8 mouse cellular contexts compared by ENCODE assay signal in genomic region chr5:24383026-24383859, GRCm38 (mm10). TPM values are rescaled to one million over a fixed set of nuclear protein-coding genes. Genes with fewer than 3 reads are reported as not detected.
A peak's percentile ranks its signal among the peaks of the same experiment; 100 is the strongest.
DNase-seq lines count a peak whose midpoint lies in the region; ATAC-seq lines count a peak whose summit lies in the region.

No protein-coding gene starts in this region.

- ATAC-seq in inflammation-experienced regulatory T-cells, adult 6 months = peak; percentile 82
- peak; percentile 80 for ATAC-seq in megakaryocyte-erythroid progenitor cell, adult 5-6 weeks (replicated peaks; ENCODE audit: low FRiP score, low TSS enrichment, poor library complexity, severe bottlenecking)

- DNase-seq in adipocyte (ENCODE audit: low spot score) = peak; percentile 31
- DNase-seq in embryo, embryonic 10 days (ENCODE audit: low spot score) = peak; percentile 98
- peak; percentile 81 for DNase-seq in gastrocnemius, postnatal 10 days
- peak; percentile 90 to 94 for DNase-seq in left cerebral cortex, postnatal 10 days (ENCODE audit: extremely low spot score in 1 of 2, low spot score in 2 of 2)
- DNase-seq in right cerebral cortex, postnatal 25 days = peak; percentile 89
- DNase-seq in urinary bladder, postnatal 4 days (ENCODE audit: low spot score in 2 of 2) = peak; percentile 82 to 90

- intact Hi-C loops in left cerebral cortex, postnatal 10 days (cut with DNase I) = no loop called here

RNA-seq across cellular contexts. Expression of gene Atg9b, which starts 8.7 kb away (rescaled TPM):
- total RNA-seq in gastrocnemius, postnatal 10 days (2021) = under 1 TPM; 0.23 to 0.26 TPM
- 1 to 10 TPM; 1.1 to 1.7 (median 1.4) TPM for polyA plus RNA-seq in inflammation-experienced regulatory T-cells, adult 6 months (2017; shearing (Covaris generic))
- total RNA-seq in left cerebral cortex, postnatal 10 days (2021) = 1 to 10 TPM; 3.9 to 4.7 TPM
- 1.9 and 5.2 TPM in 2 replicates for total RNA-seq in megakaryocyte-erythroid progenitor cell, adult 5-6 weeks (2014; fragmentation: Nextera tagmentation)
- total RNA-seq in megakaryocyte-erythroid progenitor cell, adult 5-6 weeks (2017) = 1.1 and 7.3 TPM in 2 replicates

RNA-seq across cellular contexts. Expression of gene Abcb8, which starts 10.2 kb away (rescaled TPM):
- 10 to 100 TPM; 35.9 to 45.5 TPM for total RNA-seq in gastrocnemius, postnatal 10 days (2021)
- polyA plus RNA-seq in inflammation-experienced regulatory T-cells, adult 6 months (2017; shearing (Covaris generic)) = 10 to 100 TPM; 15.5 to 26.5 (median 20.9) TPM
- 10 to 100 TPM; 53.3 to 56.0 TPM for total RNA-seq in left cerebral cortex, postnatal 10 days (2021)
- total RNA-seq in megakaryocyte-erythroid progenitor cell, adult 5-6 weeks (2014; fragmentation: Nextera tagmentation) = 59.4 and 83.4 TPM in 2 replicates
- 8.3 and 24.8 TPM in 2 replicates for total RNA-seq in megakaryocyte-erythroid progenitor cell, adult 5-6 weeks (2017)

RNA-seq across cellular contexts. Expression of gene Nos3, which starts 18.6 kb away (rescaled TPM):
- total RNA-seq in gastrocnemius, postnatal 10 days (2021) = 10 to 100 TPM in 1 of 2 experiments, 1 to 10 TPM in 1; 7.7 to 11.2 TPM
- under 1 TPM in 2 of 3 experiments, not detected in 1; 0.08 to 0.17 TPM for polyA plus RNA-seq in inflammation-experienced regulatory T-cells, adult 6 months (2017; shearing (Covaris generic))
- 10 to 100 TPM in 1 of 2 experiments, 1 to 10 TPM in 1; 8.8 to 10.1 TPM for total RNA-seq in left cerebral cortex, postnatal 10 days (2021)
- not detected in 2 replicates for total RNA-seq in megakaryocyte-erythroid progenitor cell, adult 5-6 weeks (2014; fragmentation: Nextera tagmentation)
- total RNA-seq in megakaryocyte-erythroid progenitor cell, adult 5-6 weeks (2017) = 0.23 TPM in 1 of 2 replicates, not detected in the other

RNA-seq across cellular contexts. Expression of gene Asic3, which starts 29.9 kb away (rescaled TPM):
- under 1 TPM; 0.12 to 0.36 TPM for total RNA-seq in gastrocnemius, postnatal 10 days (2021)
- polyA plus RNA-seq in inflammation-experienced regulatory T-cells, adult 6 months (2017; shearing (Covaris generic)) = not detected
- total RNA-seq in left cerebral cortex, postnatal 10 days (2021) = under 1 TPM in 1 of 2 experiments, not detected in 1; 0.19 TPM
- total RNA-seq in megakaryocyte-erythroid progenitor cell, adult 5-6 weeks (2014; fragmentation: Nextera tagmentation) = 1.4 TPM in 1 of 2 replicates, not detected in the other
- total RNA-seq in megakaryocyte-erythroid progenitor cell, adult 5-6 weeks (2017) = not detected in 2 replicates

RNA-seq across cellular contexts. Expression of gene Kcnh2, which starts 31.8 kb away (rescaled TPM):
- 10 to 100 TPM in 1 of 2 experiments, 1 to 10 TPM in 1; 5.4 to 10.8 TPM for total RNA-seq in gastrocnemius, postnatal 10 days (2021)
- under 1 TPM in 2 of 3 experiments, not detected in 1; 0.38 to 0.47 TPM for polyA plus RNA-seq in inflammation-experienced regulatory T-cells, adult 6 months (2017; shearing (Covaris generic))
- total RNA-seq in left cerebral cortex, postnatal 10 days (2021) = 10 to 100 TPM; 17.0 to 19.3 TPM
- total RNA-seq in megakaryocyte-erythroid progenitor cell, adult 5-6 weeks (2014; fragmentation: Nextera tagmentation) = 1.2 TPM in 1 of 2 replicates, not detected in the other
- not detected in 2 replicates for total RNA-seq in megakaryocyte-erythroid progenitor cell, adult 5-6 weeks (2017)

Comparison
In these comparisons a context has a peak if more than half of its experiments do, and no peak if none do; other contexts are left out.
1. Peak in every context shown above with its lines: DNase-seq and ATAC-seq.
2. DNase-seq: peak in every context shown above with its lines; median percentile 98 in embryo, embryonic 10 days; 92 in left cerebral cortex, postnatal 10 days; 89 in right cerebral cortex, postnatal 25 days; 86 in urinary bladder, postnatal 4 days; 81 in gastrocnemius, postnatal 10 days; 31 in adipocyte.
3. RNA of gene Nos3, which starts 18.6 kb away (total RNA-seq): 7.7 to 11.2 TPM in gastrocnemius, postnatal 10 days and 8.8 to 10.1 TPM in left cerebral cortex, postnatal 10 days; 0.23 TPM in megakaryocyte-erythroid progenitor cell, adult 5-6 weeks; every median in the first group is over 4 times any median in the second.